Mouse (Mus musculus) stomach, postnatal 0 days (tissue): ENCODE results near the gene Nol9. TPM values are rescaled to one million over a fixed set of nuclear protein-coding genes. Genes with fewer than 3 reads are reported as not detected.

Source experiments
- ATAC-seq: fragments of 200-750 bp; cut with Nextera tagmentation; 2 replicates; pipeline ENCODE4 v1.8.0; 2017; ENCODE audit not compliant: low FRiP score, low TSS enrichment
- DNase-seq: peaks from one replicate; pipeline ENCODE4 v3.0.0-alpha.2; 2016; ENCODE audit warnings: low spot score
- H3K27ac ChIP-seq: fragments of 300-500 bp; sonication (generic); replicated peaks from 2 replicates; pipeline ENCODE4 v1.5.1; 2014; ENCODE audit warnings: mild to moderate bottlenecking, control low read depth
- H3K27me3 ChIP-seq: fragments of 300-500 bp; sonication (generic); 2 replicates; pipeline ENCODE4 v1.6.1; 2014; ENCODE audit warnings: low read length; ENCODE audit not compliant: control insufficient read depth, insufficient read depth
- H3K36me3 ChIP-seq: fragments of 300-500 bp; sonication (generic); 2 replicates; pipeline ENCODE4 v1.6.1; 2014; ENCODE audit warnings: low read length, mixed read lengths; ENCODE audit not compliant: control insufficient read depth, insufficient read depth
- H3K4me1 ChIP-seq: fragments of 300-500 bp; sonication (generic); replicated peaks from 2 replicates; pipeline ENCODE4 v1.6.1; 2014; ENCODE audit warnings: antibody characterized with exemption; ENCODE audit not compliant: control insufficient read depth, insufficient read depth
- H3K4me2 ChIP-seq: fragments of 300-500 bp; sonication (generic); replicated peaks from 2 replicates; pipeline ENCODE4 v1.6.1; 2014; ENCODE audit warnings: low read depth, mild to moderate bottlenecking, control low read depth, moderate library complexity
- H3K4me3 ChIP-seq: fragments of 300-500 bp; sonication (generic); 2 replicates; pipeline ENCODE4 v1.5.1; 2014; ENCODE audit warnings: low read depth, low read length, control low read depth
- H3K9ac ChIP-seq: fragments of 300-500 bp; sonication (generic); 2 replicates; pipeline ENCODE4 v1.6.1; 2014; ENCODE audit warnings: mild to moderate bottlenecking, low read length, control low read depth, mixed read lengths
- H3K9me3 ChIP-seq: fragments of 300-500 bp; sonication (generic); 2 replicates; pipeline ENCODE4 v1.6.1; 2016; ENCODE audit warnings: low read length; ENCODE audit not compliant: control insufficient read depth
- CTCF ChIP-seq: IDR thresholded peaks from 2 replicates; pipeline ENCODE4 v1.5.1; 2016; ENCODE audit warnings: antibody characterized with exemption, low read depth, mild to moderate bottlenecking, moderate library complexity
- EP300 ChIP-seq: optimal IDR thresholded peaks from 2 replicates; pipeline ENCODE3; 2016; ENCODE audit warnings: antibody characterized with exemption
- WGBS: fragments of 180-500 bp; shearing (Covaris S2); extraction: QIAGEN DNeasy Blood & Tissue Kit; methylation state at CpG from one replicate; pipeline ENCODE4 v1.1.7; 2014; 5-methylcytosine and 5-hydroxymethylcytosine counted together
- polyA plus RNA-seq: library from polyadenylated mRNA; unstranded; fragments of >200 nt; fragmentation: Nextera tagmentation; extraction: Ambion mirVana; gene quantifications from 2 replicates; pipeline ENCODE4 v1.2.1, GENCODE M21; 2015

Nol9 gene
- polyA plus RNA-seq, 1 experiment from 2014 or later = 11.2 TPM

GRCm38 (mm10) chr4:152002063-152002462 is 37.1 kb upstream of the Nol9 start:
- DNase-seq (no peak), ATAC-seq (no peak)
- Histone ChIP-seq H3K9ac (no peak overlapping the region), H3K27ac (no peak overlapping the region), H3K4me1 (no peaks in the 10 kb centered on the region), H3K27me3 (no peaks in the 10 kb centered on the region), H3K9me3 (no peaks in the 10 kb centered on the region), H3K4me3 (no peak overlapping the region), H3K4me2 (no peak overlapping the region), H3K36me3 (no peaks in the 10 kb centered on the region)
- 61% methylated on average over 3 of the region's 3 CpGs for WGBS
- no peak for TF ChIP-seq CTCF
- TF ChIP-seq EP300 = no peak

GRCm38 (mm10) chr4:152006137-152006536 is 33.0 kb upstream of the Nol9 start:
- no peaks in the 10 kb centered on the region for H3K27me3 ChIP-seq
- no peak overlapping the region for H3K9ac ChIP-seq
- H3K4me1 ChIP-seq = no peaks in the 10 kb centered on the region
- 72% methylated on average over 6 of the region's 6 CpGs for WGBS
- ATAC-seq (no peak), DNase-seq (no peak)
- H3K4me2 ChIP-seq = no peak overlapping the region
- peak overlapping the region; percentile 30; the same call in 1 of the 2 replicates for H3K27ac ChIP-seq
- no peaks in the 10 kb centered on the region for H3K36me3 ChIP-seq
- H3K4me3 ChIP-seq = no peak overlapping the region
- H3K9me3 ChIP-seq = no peaks in the 10 kb centered on the region
- TF ChIP-seq EP300 = no peak
- peak; percentile 57 for TF ChIP-seq CTCF

GRCm38 (mm10) chr4:152006812-152007211 is 32.3 kb upstream of the Nol9 start:
- H3K27ac ChIP-seq = peak overlapping the region; percentile 98
- TF ChIP-seq CTCF = no peak
- TF ChIP-seq EP300 = no peak
- ATAC-seq = no peak
- no peak for DNase-seq
- H3K9me3 ChIP-seq = no peaks in the 10 kb centered on the region
- 0 out of 2 replicates have a peak overlapping the region, but pooled peaks have one; percentile 97 for H3K4me2 ChIP-seq
- H3K4me1 ChIP-seq = 0 out of 2 replicates have a peak, but pooled peaks cover 3% of the 10 kb centered on the region
- H3K9ac ChIP-seq = no peak overlapping the region
- H3K27me3 ChIP-seq = no peaks in the 10 kb centered on the region
- H3K4me3 ChIP-seq = no peak overlapping the region
- 46% methylated on average over 3 of the region's 3 CpGs for WGBS
- no peaks in the 10 kb centered on the region for H3K36me3 ChIP-seq

GRCm38 (mm10) chr4:152007481-152008147 is 31.5 kb upstream of the Nol9 start:
- 6% methylated on average over 8 of the region's 8 CpGs for WGBS
- Histone ChIP-seq H3K36me3 (no peaks in the 10 kb centered on the region; the same call in 1 of the 2 replicates), H3K9me3 (no peaks in the 10 kb centered on the region), H3K4me1 (0 out of 2 replicates have a peak, but pooled peaks cover 4% of the 10 kb centered on the region), H3K9ac (peak overlapping the region; percentile 86), H3K27ac (peak overlapping the region; percentile 98), H3K4me3 (peak overlapping the region; percentile 79), H3K27me3 (no peaks in the 10 kb centered on the region), H3K4me2 (peak overlapping the region; percentile 97)
- DNase-seq (peak; percentile 70), ATAC-seq (peak; percentile 48)
- TF ChIP-seq CTCF (no peak), EP300 (no peak)

GRCm38 (mm10) chr4:152008148-152008500 is 31.0 kb upstream of the Nol9 start:
- 1% methylated on average over 14 of the region's 14 CpGs for WGBS
- peak overlapping the region; percentile 79 for H3K4me3 ChIP-seq

GRCm38 (mm10) chr4:152008622-152009075 is 30.5 kb upstream of the Nol9 start, which contains the start of gene Klhl21:
Klhl21 (plus strand) TSS chr4:152008803.
- Histone ChIP-seq H3K9ac (peak within 1 kb of the TSS; percentile 86), H3K27me3 (no peaks in the 10 kb centered on the region), H3K27ac (peak within 1 kb of the TSS; percentile 98), H3K36me3 (no peaks in the 10 kb centered on the region; the same call in 1 of the 2 replicates), H3K4me1 (0 out of 2 replicates have a peak, but pooled peaks cover 4% of the 10 kb centered on the region), H3K4me3 (peak within 1 kb of the TSS; percentile 79), H3K4me2 (peak within 1 kb of the TSS; percentile 97), H3K9me3 (no peaks in the 10 kb centered on the region)
- ATAC-seq (peak; percentile 88), DNase-seq (peak; percentile 97)
- 0% methylated on average over 29 of the region's 45 CpGs for WGBS
- TF ChIP-seq EP300 (peak; percentile 84), CTCF (no peak; the same call in 1 of the 2 replicates)

More at GRCm38 (mm10) chr4:152008148-152008500, 31.0 kb upstream of the Nol9 start:
- Histone ChIP-seq H3K9ac (peak overlapping the region; percentile 86), H3K4me2 (peak overlapping the region; percentile 97), H3K36me3 (no peaks in the 10 kb centered on the region; the same call in 1 of the 2 replicates), H3K27me3 (no peaks in the 10 kb centered on the region), H3K27ac (peak overlapping the region; percentile 98), H3K4me1 (0 out of 2 replicates have a peak, but pooled peaks cover 4% of the 10 kb centered on the region), H3K9me3 (no peaks in the 10 kb centered on the region)
- peak; percentile 45 for DNase-seq
- no peak for TF ChIP-seq EP300
- TF ChIP-seq CTCF = no peak
- 0 out of 2 replicates have a peak, but pooled peaks have one; percentile 1 for ATAC-seq
